Comparison of ENCODE assay signal across 17 mouse cellular contexts in the genomic region with DNA sequence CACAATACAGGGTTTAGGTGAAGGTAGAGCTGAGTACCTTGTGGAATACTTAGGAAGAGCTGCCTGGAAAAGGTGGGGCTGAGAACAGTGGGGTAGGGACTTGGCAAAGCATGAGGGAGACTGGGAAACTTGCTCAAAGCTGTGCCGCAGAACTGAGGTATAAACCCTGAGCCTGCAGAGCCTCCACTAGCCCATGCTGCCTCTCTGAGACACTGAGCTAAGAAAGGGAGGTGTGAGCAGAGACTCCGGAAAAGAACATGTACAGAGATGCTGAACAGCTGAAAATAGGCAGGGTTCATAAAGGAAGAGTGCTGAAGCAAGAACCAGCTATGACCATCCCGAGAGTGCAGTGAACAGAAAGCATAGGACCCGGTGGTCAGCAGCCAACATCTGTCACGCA.
DNase-seq lines count a peak whose midpoint lies in the region; ATAC-seq and TF ChIP-seq lines count a peak whose summit lies in the region.
"Had no signal": no experiment of that assay in that cellular context is flagged by ENCODE, and none has a peak within 500 bp of the region (broad histone marks: within the 10 kb centered on the region; RNA-seq: fewer than 3 reads in every experiment).

No protein-coding gene starts in this region.

- no peak for DNase-seq in frontal cortex, postnatal 14 days (ENCODE audit: low spot score in 2 of 2)
- no peak for DNase-seq in hindbrain, embryonic 14.5 days (ENCODE audit: low spot score)
- no peak for DNase-seq in hindbrain, embryonic 11.5 days (ENCODE audit: low spot score)
- no peak for DNase-seq in midbrain, postnatal 0 days (ENCODE audit: low spot score)
- DNase-seq in thymus, postnatal 4 days: no peak
- DNase-seq in gastrocnemius, postnatal 4 days (ENCODE audit: low spot score in 2 of 2): no peak
- DNase-seq: cerebellum, adult 11-12 months; kidney, postnatal 10 days; liver, embryonic 13.5 days had no signal

- peak overlapping the region; percentile 15; the same call in 1 of the 2 replicates for H3K27ac ChIP-seq in hindbrain, embryonic 14.5 days
- no peak overlapping the region for H3K27ac ChIP-seq in hindbrain, embryonic 11.5 days (ENCODE audit: low read depth, low read length)
- peak overlapping the region; percentile 53; the same call in 1 of the 2 replicates for H3K27ac ChIP-seq in forebrain, embryonic 13.5 days
- peak overlapping the region; percentile 59; the same call in 1 of the 2 replicates for H3K27ac ChIP-seq in midbrain, postnatal 0 days (ENCODE audit: low read depth, low read length)
- H3K27ac ChIP-seq: embryonic facial prominence, embryonic 15.5 days; intestine, embryonic 15.5 days; limb, embryonic 10.5 days; liver, embryonic 13.5 days; neural tube, embryonic 12.5 days had no signal

- H3K4me3 ChIP-seq in hindbrain, embryonic 14.5 days (replicated peaks; ENCODE audit: low read length): no peak overlapping the region
- H3K4me3 ChIP-seq in hindbrain, embryonic 11.5 days (ENCODE audit: low read depth, low read length): no peak overlapping the region
- no peak overlapping the region for H3K4me3 ChIP-seq in forebrain, embryonic 13.5 days
- H3K4me3 ChIP-seq in midbrain, postnatal 0 days (ENCODE audit: low read depth, low read length): no peak overlapping the region
- H3K4me3 ChIP-seq: embryonic facial prominence, embryonic 15.5 days; intestine, embryonic 15.5 days; limb, embryonic 10.5 days; liver, embryonic 13.5 days; neural tube, embryonic 12.5 days had no signal

- ATAC-seq in frontal cortex, adult (ENCODE audit: low TSS enrichment): peak; percentile 46
- no peak for ATAC-seq in hindbrain, embryonic 14.5 days (ENCODE audit: low FRiP score)
- no peak for ATAC-seq in hindbrain, embryonic 11.5 days (ENCODE audit: low FRiP score)
- 0 out of 2 replicates have a peak, but pooled peaks have one; percentile 4 for ATAC-seq in forebrain, embryonic 13.5 days
- no peak for ATAC-seq in midbrain, postnatal 0 days (ENCODE audit: low FRiP score)
- ATAC-seq: intestine, embryonic 15.5 days; lung, postnatal 0 days; Patski had no signal

- no peaks in the 10 kb centered on the region for H3K9me3 ChIP-seq in hindbrain, embryonic 14.5 days (ENCODE audit: control insufficient read depth, low read length)
- H3K9me3 ChIP-seq in hindbrain, embryonic 11.5 days (ENCODE audit: control insufficient read depth, low read length): no peaks in the 10 kb centered on the region
- no peaks in the 10 kb centered on the region for H3K9me3 ChIP-seq in forebrain, embryonic 13.5 days (replicated peaks)
- H3K9me3 ChIP-seq in midbrain, postnatal 0 days (ENCODE audit: low read length): no peaks in the 10 kb centered on the region
- H3K9me3 ChIP-seq: embryonic facial prominence, embryonic 15.5 days; intestine, embryonic 15.5 days; limb, embryonic 10.5 days; liver, embryonic 13.5 days; neural tube, embryonic 12.5 days had no signal

- no peaks in the 10 kb centered on the region for H3K36me3 ChIP-seq in hindbrain, embryonic 14.5 days (replicated peaks; ENCODE audit: control insufficient read depth, insufficient read depth)
- H3K36me3 ChIP-seq in hindbrain, embryonic 11.5 days (ENCODE audit: control insufficient read depth, insufficient read depth, low read length): no peaks in the 10 kb centered on the region
- H3K36me3 ChIP-seq in forebrain, embryonic 13.5 days (ENCODE audit: poor library complexity, severe bottlenecking): no peaks in the 10 kb centered on the region
- no peaks in the 10 kb centered on the region for H3K36me3 ChIP-seq in midbrain, postnatal 0 days (ENCODE audit: insufficient read depth, low read length)
- H3K36me3 ChIP-seq: embryonic facial prominence, embryonic 15.5 days; intestine, embryonic 15.5 days; limb, embryonic 10.5 days; liver, embryonic 13.5 days; neural tube, embryonic 12.5 days had no signal

- no peak for TF ChIP-seq CTCF in midbrain, postnatal 0 days (IDR thresholded peaks at IDR 0.05)

- H3K4me1 ChIP-seq in hindbrain, embryonic 14.5 days (replicated peaks; ENCODE audit: control insufficient read depth, insufficient read depth, low read length): peaks cover 86% of the 10 kb centered on the region
- H3K4me1 ChIP-seq in hindbrain, embryonic 11.5 days (replicated peaks; ENCODE audit: control insufficient read depth, insufficient read depth, low read length): peaks cover 20% of the 10 kb centered on the region
- H3K4me1 ChIP-seq in forebrain, embryonic 13.5 days: peaks cover 89% of the 10 kb centered on the region
- H3K4me1 ChIP-seq in midbrain, postnatal 0 days (ENCODE audit: insufficient read depth, low read length): peaks cover 68% of the 10 kb centered on the region
- H3K4me1 ChIP-seq: liver, embryonic 13.5 days had no signal

- WGBS in hindbrain, embryonic 14.5 days: 65% methylated on average over 5 of the region's 5 CpGs
- 84% methylated on average over 5 of the region's 5 CpGs for WGBS in hindbrain, embryonic 11.5 days
- 74% methylated on average over 5 of the region's 5 CpGs for WGBS in forebrain, embryonic 13.5 days
- 60% methylated on average over 5 of the region's 5 CpGs for WGBS in midbrain, postnatal 0 days

- H3K4me2 ChIP-seq in hindbrain, embryonic 14.5 days (replicated peaks): no peak overlapping the region
- H3K4me2 ChIP-seq in hindbrain, embryonic 11.5 days (replicated peaks; ENCODE audit: low read depth, low read length): no peak overlapping the region
- H3K4me2 ChIP-seq in forebrain, embryonic 13.5 days: no peak overlapping the region
- H3K4me2 ChIP-seq in midbrain, postnatal 0 days (ENCODE audit: low read depth, low read length, poor library complexity, severe bottlenecking): no peak overlapping the region; the same call in 1 of the 2 replicates
- H3K4me2 ChIP-seq: embryonic facial prominence, embryonic 15.5 days; intestine, embryonic 15.5 days; liver, embryonic 13.5 days had no signal

- no peaks in the 10 kb centered on the region for H3K27me3 ChIP-seq in hindbrain, embryonic 14.5 days (ENCODE audit: control insufficient read depth, insufficient read depth, low read length)
- no peaks in the 10 kb centered on the region for H3K27me3 ChIP-seq in hindbrain, embryonic 11.5 days (ENCODE audit: control insufficient read depth, insufficient read depth, low read length)
- H3K27me3 ChIP-seq in forebrain, embryonic 13.5 days: no peaks in the 10 kb centered on the region
- H3K27me3 ChIP-seq in midbrain, postnatal 0 days (ENCODE audit: insufficient read depth, low read length): no peaks in the 10 kb centered on the region
- H3K27me3 ChIP-seq: embryonic facial prominence, embryonic 15.5 days; intestine, embryonic 15.5 days; liver, embryonic 13.5 days; neural tube, embryonic 12.5 days; Patski had no signal

- H3K9ac ChIP-seq in hindbrain, embryonic 14.5 days: no peak overlapping the region
- H3K9ac ChIP-seq in hindbrain, embryonic 11.5 days (ENCODE audit: low read depth, low read length): no peak overlapping the region
- H3K9ac ChIP-seq in forebrain, embryonic 13.5 days: no peak overlapping the region
- 0 out of 2 replicates have a peak overlapping the region, but pooled peaks have one; percentile 19 for H3K9ac ChIP-seq in midbrain, postnatal 0 days (replicated peaks; ENCODE audit: low read length, poor library complexity, severe bottlenecking)
- H3K9ac ChIP-seq: embryonic facial prominence, embryonic 15.5 days; intestine, embryonic 15.5 days; liver, embryonic 13.5 days; neural tube, embryonic 12.5 days had no signal

Comparison
In these comparisons a context has a peak if more than half of its experiments do, and no peak if none do; other contexts are left out.
1. ATAC-seq: peak in frontal cortex, adult (single experiment) and forebrain, embryonic 13.5 days (single experiment); none in hindbrain, embryonic 14.5 days (single experiment), hindbrain, embryonic 11.5 days (single experiment) and midbrain, postnatal 0 days (single experiment).